Mouse (Mus musculus): Measurements from ENCODE around the gene Hivep2. TPM values are rescaled to one million over a fixed set of nuclear protein-coding genes. Genes with fewer than 3 reads are reported as not detected.

The Hivep2 gene
- polyA plus RNA-seq, 1 experiment = 8.7 TPM

GRCm38 (mm10) chr10:13971268-13971667, 5.4 kb downstream of the Hivep2 start:
- Histone ChIP-seq H3K27ac (ENCODE audit: insufficient read depth, low read length) (no peak overlapping the region), H3K4me3 (ENCODE audit: extremely low read depth, insufficient read depth, insufficient read length) (no peak overlapping the region), H3K27me3 (ENCODE audit: control insufficient read depth, insufficient read depth, low read length) (no peaks in the 10 kb centered on the region), H3K36me3 (ENCODE audit: control insufficient read depth, insufficient read depth, low read length) (no peaks in the 10 kb centered on the region), H3K4me1 (ENCODE audit: control insufficient read depth, insufficient read depth, insufficient read length) (peaks cover 6% of the 10 kb centered on the region; the same call in 1 of the 2 replicates)
- TF ChIP-seq CTCF (IDR thresholded peaks at IDR 0.05; ENCODE audit: extremely low read depth, insufficient read depth, insufficient read length, insufficient replicate concordance) = no peak
- no peak for TF ChIP-seq POLR2A (IDR thresholded peaks at IDR 0.05; ENCODE audit: low read depth, low read length)
- DNase-seq (ENCODE audit: low read depth in 1 of 2, low spot score in 2 of 2) = no peak
- 79% methylated on average over 5 of the region's 5 CpGs for WGBS

- Histone ChIP-seq H3K27ac (ENCODE audit: insufficient read depth, low read length) (no peak overlapping the region), H3K36me3 (ENCODE audit: control insufficient read depth, insufficient read depth, low read length) (no peaks in the 10 kb centered on the region), H3K4me3 (ENCODE audit: extremely low read depth, insufficient read depth, insufficient read length) (no peak overlapping the region), H3K27me3 (ENCODE audit: control insufficient read depth, insufficient read depth, low read length) (no peaks in the 10 kb centered on the region), H3K4me1 (ENCODE audit: control insufficient read depth, insufficient read depth, insufficient read length) (peaks cover 7% of the 10 kb centered on the region; the same call in 1 of the 2 replicates)
- 94% methylated on average over 7 of the region's 7 CpGs for WGBS
- TF ChIP-seq POLR2A (IDR thresholded peaks at IDR 0.05; ENCODE audit: low read depth, low read length) (no peak), CTCF (IDR thresholded peaks at IDR 0.05; ENCODE audit: extremely low read depth, insufficient read depth, insufficient read length, insufficient replicate concordance) (no peak)
- DNase-seq (ENCODE audit: low read depth in 1 of 2, low spot score in 2 of 2) = no peak
Observed at GRCm38 (mm10) chr10:13973563-13974179, 7.8 kb downstream of the Hivep2 start.

- 91% methylated on average over 7 of the region's 7 CpGs for WGBS
- H3K27ac ChIP-seq (ENCODE audit: insufficient read depth, low read length) = no peak overlapping the region
- H3K4me1 ChIP-seq (ENCODE audit: control insufficient read depth, insufficient read depth, insufficient read length) = peaks cover 7% of the 10 kb centered on the region; the same call in 1 of the 2 replicates
- no peak for TF ChIP-seq POLR2A (IDR thresholded peaks at IDR 0.05; ENCODE audit: low read depth, low read length)
- H3K27me3 ChIP-seq (ENCODE audit: control insufficient read depth, insufficient read depth, low read length) = no peaks in the 10 kb centered on the region
- no peak overlapping the region for H3K4me3 ChIP-seq (ENCODE audit: extremely low read depth, insufficient read depth, insufficient read length)
- H3K36me3 ChIP-seq (ENCODE audit: control insufficient read depth, insufficient read depth, low read length) = no peaks in the 10 kb centered on the region
- no peak for DNase-seq (ENCODE audit: low read depth in 1 of 2, low spot score in 2 of 2)
Observed at GRCm38 (mm10) chr10:13974472-13974871, 8.6 kb downstream of the Hivep2 start.

- H3K36me3 ChIP-seq (ENCODE audit: control insufficient read depth, insufficient read depth, low read length) = no peaks in the 10 kb centered on the region
- no peak overlapping the region for H3K4me3 ChIP-seq (ENCODE audit: extremely low read depth, insufficient read depth, insufficient read length)
- H3K27me3 ChIP-seq (ENCODE audit: control insufficient read depth, insufficient read depth, low read length) = no peaks in the 10 kb centered on the region
- WGBS = 88% methylated on average over 4 of the region's 4 CpGs
- DNase-seq (ENCODE audit: low read depth in 1 of 2, low spot score in 2 of 2) = no peak
- TF ChIP-seq CTCF (IDR thresholded peaks at IDR 0.05; ENCODE audit: extremely low read depth, insufficient read depth, insufficient read length, insufficient replicate concordance) (no peak), POLR2A (IDR thresholded peaks at IDR 0.05; ENCODE audit: low read depth, low read length) (no peak)
- peaks cover 5% of the 10 kb centered on the region; the same call in 1 of the 2 replicates for H3K4me1 ChIP-seq (ENCODE audit: control insufficient read depth, insufficient read depth, insufficient read length)
- H3K27ac ChIP-seq (ENCODE audit: insufficient read depth, low read length) = no peak overlapping the region
Observed at GRCm38 (mm10) chr10:13975861-13976260, 10.0 kb downstream of the Hivep2 start.

GRCm38 (mm10) chr10:13976267-13976666, 10.4 kb downstream of the Hivep2 start:
- WGBS = 82% methylated on average over 6 of the region's 6 CpGs
- Histone ChIP-seq H3K27me3 (ENCODE audit: control insufficient read depth, insufficient read depth, low read length) (no peaks in the 10 kb centered on the region), H3K27ac (ENCODE audit: insufficient read depth, low read length) (no peak overlapping the region), H3K4me3 (ENCODE audit: extremely low read depth, insufficient read depth, insufficient read length) (no peak overlapping the region), H3K36me3 (ENCODE audit: control insufficient read depth, insufficient read depth, low read length) (no peaks in the 10 kb centered on the region), H3K4me1 (ENCODE audit: control insufficient read depth, insufficient read depth, insufficient read length) (peaks cover 2% of the 10 kb centered on the region; the same call in 1 of the 2 replicates)
- DNase-seq (ENCODE audit: low read depth in 1 of 2, low spot score in 2 of 2) = no peak
- no peak for TF ChIP-seq CTCF (IDR thresholded peaks at IDR 0.05; ENCODE audit: extremely low read depth, insufficient read depth, insufficient read length, insufficient replicate concordance)
- TF ChIP-seq POLR2A (IDR thresholded peaks at IDR 0.05; ENCODE audit: low read depth, low read length) = no peak

- 47% methylated on average over 6 of the region's 6 CpGs for WGBS
- no peak for DNase-seq (ENCODE audit: low read depth in 1 of 2, low spot score in 2 of 2)
- peaks cover 15% of the 10 kb centered on the region; the same call in 1 of the 2 replicates for H3K4me1 ChIP-seq (ENCODE audit: control insufficient read depth, insufficient read depth, insufficient read length)
- H3K27ac ChIP-seq (ENCODE audit: insufficient read depth, low read length) = peak overlapping the region; percentile 99
- no peak overlapping the region for H3K4me3 ChIP-seq (ENCODE audit: extremely low read depth, insufficient read depth, insufficient read length)
- no peaks in the 10 kb centered on the region for H3K36me3 ChIP-seq (ENCODE audit: control insufficient read depth, insufficient read depth, low read length)
- TF ChIP-seq CTCF (IDR thresholded peaks at IDR 0.05; ENCODE audit: extremely low read depth, insufficient read depth, insufficient read length, insufficient replicate concordance) (no peak), POLR2A (IDR thresholded peaks at IDR 0.05; ENCODE audit: low read depth, low read length) (no peak)
- H3K27me3 ChIP-seq (ENCODE audit: control insufficient read depth, insufficient read depth, low read length) = no peaks in the 10 kb centered on the region
Observed at GRCm38 (mm10) chr10:13982271-13982670, 16.4 kb downstream of the Hivep2 start.

GRCm38 (mm10) chr10:13982769-13983381, 17.0 kb downstream of the Hivep2 start:
- TF ChIP-seq POLR2A (IDR thresholded peaks at IDR 0.05; ENCODE audit: low read depth, low read length) = peak; percentile 72
- TF ChIP-seq CTCF (IDR thresholded peaks at IDR 0.05; ENCODE audit: extremely low read depth, insufficient read depth, insufficient read length, insufficient replicate concordance) = no peak
- Histone ChIP-seq H3K4me1 (ENCODE audit: control insufficient read depth, insufficient read depth, insufficient read length) (peaks cover 15% of the 10 kb centered on the region; the same call in 1 of the 2 replicates), H3K4me3 (ENCODE audit: extremely low read depth, insufficient read depth, insufficient read length) (peak overlapping the region; percentile 59), H3K27me3 (ENCODE audit: control insufficient read depth, insufficient read depth, low read length) (no peaks in the 10 kb centered on the region), H3K36me3 (ENCODE audit: control insufficient read depth, insufficient read depth, low read length) (no peaks in the 10 kb centered on the region), H3K27ac (ENCODE audit: insufficient read depth, low read length) (peak overlapping the region; percentile 99)
- DNase-seq (ENCODE audit: low read depth in 1 of 2, low spot score in 2 of 2) = peak; percentile 82 to 83
- under 1% methylated on average over 34 of the region's 34 CpGs for WGBS

Measured in spleen, adult 2 months (tissue).